Mouse (Mus musculus): Measurements from ENCODE around the gene Olfr434.

DNA sequence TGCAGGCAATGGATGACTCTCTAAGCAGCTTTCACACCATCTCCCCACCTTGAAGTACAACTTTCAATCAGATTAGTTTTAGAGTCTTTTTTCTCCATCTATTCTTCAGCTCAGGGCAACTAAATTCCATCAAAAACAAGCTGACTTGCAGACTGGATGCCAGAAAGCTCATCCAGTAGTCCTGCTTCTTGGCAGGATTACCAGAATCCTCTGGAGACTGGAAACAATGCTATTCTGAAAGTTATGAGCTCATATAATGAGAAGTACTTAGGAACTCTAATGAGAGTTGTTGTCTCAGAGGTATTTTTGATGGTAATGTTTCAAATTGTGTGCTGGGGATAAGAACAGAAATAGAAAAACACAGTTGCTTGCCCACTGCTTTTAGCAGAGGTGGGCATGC is 16.0 kb upstream of the Olfr434 start, which contains the start of gene Olfr435:
- no peak for TF ChIP-seq POLR2A (IDR thresholded peaks at IDR 0.05; ENCODE audit: control insufficient read depth, extremely low read depth, insufficient read depth, low read length, poor library complexity)
- TF ChIP-seq CTCF (IDR thresholded peaks at IDR 0.05; ENCODE audit: borderline replicate concordance, control insufficient read depth, extremely low read depth, insufficient read depth, low read length, poor library complexity), result no peak
